Mouse (Mus musculus): ENCODE measurements at regions not wholly inside any gene's neighbourhood (a gene's known extent, or its start where the extent isn't known, plus 50 kb on each side); places are given as distances from the start of the nearest gene placed in this dataset.

GRCm38 (mm10) chr13:44674926-44675650, 54.2 kb upstream of the Jarid2 start:
- TF ChIP-seq CTCF (IDR thresholded peaks at IDR 0.05; ENCODE audit: borderline replicate concordance, insufficient read depth, low read depth, low read length): no peak
- TF ChIP-seq POLR2A (IDR thresholded peaks at IDR 0.05; ENCODE audit: borderline replicate concordance, insufficient read depth, low read length): no peak

Data from cerebellum, adult 2 months (tissue).